Mouse (Mus musculus) neural tube, embryonic 10.5 days (tissue): ENCODE measurements around the gene Cdk15.

Experiments used
- DNase-seq: peaks from one replicate; pipeline ENCODE4 v3.0.0-alpha.2; 2017; ENCODE audit warnings: low spot score; ENCODE audit errors: extremely low spot score

Gene Cdk15

GRCm38 (mm10) chr1:59370355-59370950, 113.7 kb downstream of the Cdk15 start:
- no peak for DNase-seq

- DNase-seq = peak; percentile 70
These were observed 119.4 kb downstream of the Cdk15 start for GRCm38 (mm10) chr1:59376021-59376548.

GRCm38 (mm10) chr1:59376557-59376956, 119.9 kb downstream of the Cdk15 start:
- DNase-seq = no peak

DNA sequence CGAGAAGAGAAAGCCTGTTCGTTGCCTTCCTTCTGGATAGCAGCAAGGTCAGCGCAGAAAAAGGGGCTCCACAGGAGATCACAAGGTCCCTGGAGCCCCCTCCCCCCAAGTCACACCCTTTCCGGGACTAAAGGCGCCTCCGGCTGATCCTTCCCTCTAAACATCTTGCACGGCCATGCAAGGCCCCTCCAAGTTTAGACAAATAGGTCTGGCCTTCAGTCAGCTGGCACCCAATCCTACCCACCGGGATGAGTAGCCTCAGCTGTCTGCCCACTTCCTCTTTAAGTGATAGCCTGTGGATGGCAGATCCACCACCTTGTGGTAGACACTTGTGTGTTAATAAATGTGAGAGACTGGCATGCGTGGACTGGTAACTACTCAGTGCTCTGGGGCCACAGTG, 120.6 kb downstream of the Cdk15 start:
- no peak for DNase-seq

DNA sequence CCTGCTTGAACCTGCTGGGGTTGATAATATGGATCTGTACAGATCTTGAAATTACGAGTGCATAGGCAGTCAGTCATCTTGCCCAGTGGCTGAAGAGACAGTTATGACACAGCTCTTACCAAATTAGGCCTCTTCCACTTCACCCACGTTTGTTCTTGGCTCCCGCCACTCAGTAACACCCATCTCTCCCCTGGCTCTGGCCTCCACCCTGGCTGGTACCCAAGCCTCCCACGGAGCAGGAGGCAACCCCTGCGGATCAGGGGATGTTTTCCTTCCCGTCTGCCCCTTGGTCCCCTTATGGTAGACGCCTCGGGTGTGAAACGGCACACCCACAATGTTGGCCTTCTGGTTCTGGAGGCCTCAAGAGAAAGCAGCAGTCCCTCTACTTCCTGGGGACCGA, 124.2 kb downstream of the Cdk15 start:
- no peak for DNase-seq

DNA sequence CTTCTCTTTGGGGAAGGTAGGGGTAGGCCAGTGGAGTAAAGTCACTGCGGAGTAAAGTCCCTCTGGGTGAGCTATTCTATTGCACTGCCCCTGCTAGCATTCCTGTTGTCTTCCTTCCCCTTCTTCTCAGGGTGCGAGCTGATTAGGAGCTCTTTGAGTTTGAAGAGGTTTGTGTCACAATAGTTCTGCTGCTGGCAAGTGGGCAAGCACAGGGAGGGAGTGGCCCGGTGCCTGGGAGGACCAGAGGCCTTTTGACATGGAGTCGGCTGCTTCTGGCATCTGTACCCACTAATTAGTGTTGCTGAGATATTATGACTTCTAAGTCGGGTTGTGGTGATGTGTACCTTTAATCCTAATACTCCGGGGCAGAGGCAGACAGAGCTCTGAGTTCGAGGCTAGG, 124.8 kb downstream of the Cdk15 start:
- DNase-seq = no peak

DNA sequence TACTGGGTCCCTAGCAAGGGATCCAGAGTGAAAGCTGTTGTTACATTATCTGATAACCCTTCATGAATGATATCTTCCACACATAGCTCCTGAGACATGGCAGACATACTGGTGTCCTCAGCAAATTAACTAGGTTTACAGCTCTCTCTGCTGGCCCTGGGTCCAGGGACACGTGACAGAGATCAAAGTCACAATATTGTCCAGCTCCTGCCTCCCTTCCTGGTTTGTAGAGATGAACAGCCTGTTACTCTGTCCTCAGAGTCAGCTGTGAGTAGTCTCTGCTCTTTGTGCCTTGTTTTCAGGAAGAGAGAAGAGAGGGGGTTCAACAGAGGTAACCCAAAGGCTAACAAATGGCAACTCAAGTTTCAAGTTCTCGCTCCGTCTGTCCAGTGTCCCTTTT, 125.8 kb downstream of the Cdk15 start:
- no peak for DNase-seq

GRCm38 (mm10) chr1:59383049-59383610, 126.4 kb downstream of the Cdk15 start:
- DNase-seq = no peak

GRCm38 (mm10) chr1:59384400-59384799, 127.7 kb downstream of the Cdk15 start:
- no peak for DNase-seq

- DNase-seq = no peak
These were observed 128.9 kb downstream of the Cdk15 start for GRCm38 (mm10) chr1:59385641-59386040.

GRCm38 (mm10) chr1:59387542-59388314, 131.0 kb downstream of the Cdk15 start:
- DNase-seq = no peak

GRCm38 (mm10) chr1:59389181-59389580, 132.5 kb downstream of the Cdk15 start:
- no peak for DNase-seq

DNA sequence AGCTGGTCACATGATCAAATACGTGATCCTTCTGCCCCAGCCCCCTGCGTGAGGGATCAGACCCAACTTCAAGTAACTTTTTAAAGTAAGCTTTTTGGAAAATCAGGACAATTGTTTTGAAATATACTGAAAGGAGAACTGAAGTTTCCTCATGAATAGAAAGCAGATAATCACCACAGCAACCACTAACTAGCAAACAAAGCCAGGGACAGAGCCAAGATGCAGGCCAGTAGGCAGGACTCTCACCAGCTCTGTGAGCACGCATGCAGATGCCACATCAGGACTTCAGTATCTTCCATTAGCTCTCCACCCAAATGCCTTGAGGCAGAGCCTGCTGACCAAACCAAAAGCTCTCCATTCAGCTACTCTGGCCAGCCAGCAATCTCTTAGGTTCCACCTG, 135.0 kb downstream of the Cdk15 start:
- DNase-seq = no peak

DNA sequence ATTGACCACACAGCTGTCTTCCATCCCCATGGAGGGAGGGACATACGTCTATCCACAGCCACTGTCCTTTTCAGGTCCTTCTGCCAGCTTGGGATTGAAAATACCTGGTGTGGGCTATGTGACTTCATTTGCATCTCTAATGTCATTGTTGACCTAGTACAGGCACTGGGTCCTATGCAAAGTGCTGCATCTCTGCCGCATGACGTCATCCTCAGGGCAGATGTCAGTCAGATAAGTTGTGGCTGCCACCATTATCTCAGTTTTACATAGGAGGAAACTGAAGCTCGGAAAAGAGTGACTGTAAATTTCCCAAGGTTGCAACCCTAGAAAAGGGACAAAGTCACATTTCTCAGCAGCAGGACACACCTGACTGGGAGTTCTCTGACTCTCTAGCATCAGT, 137.4 kb downstream of the Cdk15 start:
- DNase-seq = no peak

- DNase-seq = no peak
These were observed 137.9 kb downstream of the Cdk15 start for GRCm38 (mm10) chr1:59394616-59395015.

DNA sequence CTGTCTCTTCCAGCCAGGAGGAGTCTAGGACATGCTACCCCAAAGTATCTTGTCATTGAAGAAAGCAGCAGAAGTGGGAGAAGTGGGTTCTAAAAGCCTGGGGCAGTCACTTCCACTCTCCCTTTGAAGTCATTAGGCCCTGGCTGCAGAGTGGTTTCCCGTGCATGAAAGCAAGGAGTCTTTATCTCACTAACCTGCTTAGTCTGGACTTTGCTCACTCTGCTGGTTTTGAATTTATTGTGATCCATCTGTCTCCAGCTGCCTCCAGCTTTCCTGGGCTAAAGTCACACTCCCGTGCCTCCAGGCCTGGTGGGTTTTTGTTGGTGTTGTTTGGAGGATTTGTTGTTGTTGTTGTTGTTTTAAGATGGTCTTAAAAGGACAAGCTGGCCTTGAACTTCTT, 139.3 kb downstream of the Cdk15 start:
- DNase-seq = no peak

- DNase-seq = peak; percentile 32
These were observed 143.0 kb downstream of the Cdk15 start for GRCm38 (mm10) chr1:59399554-59400325.

DNA sequence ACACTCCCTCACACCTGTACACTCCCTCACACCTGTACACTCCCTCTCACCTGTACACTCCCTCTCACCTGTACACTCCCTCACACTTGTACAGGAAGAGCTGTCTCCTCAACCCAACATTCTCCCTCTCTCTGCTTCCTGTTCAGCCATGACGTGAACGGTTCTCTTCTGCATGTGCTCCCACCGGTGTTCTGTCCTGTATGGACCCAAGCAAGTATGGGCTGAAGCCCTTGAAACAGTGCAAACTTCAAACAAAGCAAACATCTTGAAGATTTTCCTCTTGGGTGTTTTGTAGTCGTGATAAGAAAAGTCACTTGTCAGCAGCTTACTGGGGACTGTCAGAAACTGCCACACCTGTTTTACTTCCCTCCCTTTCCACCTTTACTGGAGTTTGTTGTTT, 144.5 kb downstream of the Cdk15 start:
- no peak for DNase-seq
